ENCODE assay signal across 18 mouse cellular contexts in the genomic region with DNA sequence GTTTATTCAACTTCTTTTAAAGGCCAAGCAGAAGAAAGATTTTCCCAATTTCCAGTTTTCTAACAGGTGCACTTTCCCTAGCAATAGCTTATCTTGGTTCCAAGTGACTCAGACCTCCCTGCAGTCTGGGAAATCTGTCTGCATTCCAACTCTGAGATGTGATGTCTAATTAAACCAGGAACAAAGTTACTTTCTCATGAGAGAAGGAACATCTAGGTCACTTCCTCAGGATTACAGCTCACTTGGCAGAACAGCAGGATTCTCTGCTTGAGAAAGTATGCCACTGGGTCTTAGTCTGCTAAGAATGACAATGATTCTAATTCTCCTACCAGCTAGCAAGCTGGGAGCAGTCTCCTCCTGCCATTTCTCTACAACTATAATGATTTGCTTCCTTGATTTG. TPM values are rescaled to one million over a fixed set of nuclear protein-coding genes. Genes with fewer than 3 reads are reported as not detected.
DNase-seq lines count a peak whose midpoint lies in the region; ATAC-seq and TF ChIP-seq lines count a peak whose summit lies in the region.
"Had no signal": no experiment of that assay in that cellular context is flagged by ENCODE, and none has a peak within 500 bp of the region (broad histone marks: within the 10 kb centered on the region; RNA-seq: fewer than 3 reads in every experiment).

No protein-coding gene starts in this region.

- no peak for TF ChIP-seq EP300 in heart, adult 2 months (IDR thresholded peaks at IDR 0.05; ENCODE audit: insufficient read depth, low read depth, low read length)
- no peak for TF ChIP-seq EP300 in MEL (IDR thresholded peaks at IDR 0.05; ENCODE audit: low read depth in 1 of 2, low read length in 2 of 2)

- H3K9me3 ChIP-seq in MEL (replicated peaks; ENCODE audit: insufficient read depth, low read length): no peaks in the 10 kb centered on the region
- H3K9me3 ChIP-seq: embryonic facial prominence, embryonic 12.5 days; forebrain, embryonic 13.5 days; limb, embryonic 13.5 days had no signal

- intact Hi-C loops in heart, postnatal 10 days (cut with DNase I): no loop called here
- intact Hi-C loops in heart, adult 2 months (cut with DNase I): no loop called here

- no peak for TF ChIP-seq POLR2A in heart, adult 2 months (IDR thresholded peaks at IDR 0.05; ENCODE audit: insufficient read depth, low read depth, low read length)
- no peak for TF ChIP-seq POLR2A in MEL (IDR thresholded peaks at IDR 0.05; ENCODE audit: control insufficient read depth in 1 of 2, insufficient read depth in 1 of 2, low read depth in 1 of 2, low read length in 2 of 2, poor library complexity in 1 of 2)

- H3K4me3 ChIP-seq in heart, adult 2 months: no peak overlapping the region
- no peak overlapping the region for H3K4me3 ChIP-seq in MEL (ENCODE audit: control insufficient read depth in 1 of 2, insufficient read depth in 1 of 2, low read depth in 2 of 2, low read length in 2 of 2)
- H3K4me3 ChIP-seq: embryonic facial prominence, embryonic 12.5 days; forebrain, embryonic 13.5 days; limb, embryonic 13.5 days had no signal

- no peak for TF ChIP-seq CTCF in heart, adult 2 months (IDR thresholded peaks at IDR 0.05)
- TF ChIP-seq CTCF in MEL (IDR thresholded peaks at IDR 0.05 in 2 of 3, conservative IDR thresholded peaks at IDR 0.05 in 1 of 3; ENCODE audit: control insufficient read depth in 1 of 3, insufficient read depth in 1 of 3, low read depth in 2 of 3, low read length in 3 of 3, poor library complexity in 1 of 3, severe bottlenecking in 1 of 3): no peak

- H3K4me1 ChIP-seq in heart, adult 2 months (ENCODE audit: control insufficient read depth, insufficient read depth, low read length): no peaks in the 10 kb centered on the region
- peaks cover 0 to 2% of the 10 kb centered on the region in 2 experiments; a peak in 1 of 4 replicates for H3K4me1 ChIP-seq in MEL (ENCODE audit: control insufficient read depth in 1 of 2, insufficient read depth in 2 of 2, low read length in 2 of 2)
- H3K4me1 ChIP-seq: embryonic facial prominence, embryonic 12.5 days; forebrain, embryonic 13.5 days; limb, embryonic 13.5 days had no signal

- H3K27ac ChIP-seq in heart, adult 2 months: no peak overlapping the region
- H3K27ac ChIP-seq in MEL (ENCODE audit: control insufficient read depth, low read depth, low read length): no peak overlapping the region
- H3K27ac ChIP-seq: embryonic facial prominence, embryonic 12.5 days; forebrain, embryonic 13.5 days; hindbrain, embryonic 14.5 days; limb, embryonic 13.5 days had no signal

- TF ChIP-seq RAD21 in MEL (IDR thresholded peaks at IDR 0.05; ENCODE audit: low read depth, low read length): no peak

- 0 out of 2 replicates have a peak, but pooled peaks have one; percentile 45 for ATAC-seq in cerebellum, adult (ENCODE audit: insufficient number of reproducible peaks, low FRiP score, low TSS enrichment)
- no peak for ATAC-seq in erythroid progenitor cell, adult 5-6 weeks (replicated peaks; ENCODE audit: low FRiP score, poor library complexity, severe bottlenecking)
- ATAC-seq: forebrain, embryonic 13.5 days had no signal

- no peak overlapping the region for H3K9ac ChIP-seq in heart, adult 2 months (ENCODE audit: low read depth, low read length)
- no peak overlapping the region for H3K9ac ChIP-seq in MEL (ENCODE audit: control insufficient read depth, low read depth, low read length, poor library complexity, severe bottlenecking)
- H3K9ac ChIP-seq: embryonic facial prominence, embryonic 12.5 days; forebrain, embryonic 13.5 days; hindbrain, embryonic 14.5 days; limb, embryonic 13.5 days had no signal

- H3K79me2 ChIP-seq in heart, adult 2 months (replicated peaks; ENCODE audit: control insufficient read depth, insufficient read depth, low read length): no peaks in the 10 kb centered on the region
- H3K79me2 ChIP-seq in MEL (ENCODE audit: control insufficient read depth, insufficient read depth, low read length, poor library complexity): no peaks in the 10 kb centered on the region

- no peaks in the 10 kb centered on the region for H3K36me3 ChIP-seq in heart, adult 2 months (ENCODE audit: control insufficient read depth, insufficient read depth, low read length)
- H3K36me3 ChIP-seq in MEL (ENCODE audit: control insufficient read depth in 1 of 2, insufficient read depth in 2 of 2, low read length in 2 of 2): peaks cover 0 to 2% of the 10 kb centered on the region in 2 experiments; a peak in 2 of 4 replicates
- H3K36me3 ChIP-seq: embryonic facial prominence, embryonic 12.5 days; limb, embryonic 13.5 days had no signal

- no peak for DNase-seq in cerebellum, postnatal 25 days
- peak; percentile 10 to 11 for DNase-seq in heart, postnatal 10 days
- no peak for DNase-seq in heart, adult 2 months
- DNase-seq in MEL (ENCODE audit: low read depth, low spot score): peak; percentile 2
- peak; percentile 6 to 10 for DNase-seq in left cerebral cortex, adult 9 months (ENCODE audit: low spot score in 2 of 2)
- no peak for DNase-seq in kidney, adult 11 months
- DNase-seq: cerebellum, postnatal 10 days; kidney, adult 9 months; lung, adult 2 months had no signal

- no peaks in the 10 kb centered on the region for H3K27me3 ChIP-seq in heart, adult 2 months (ENCODE audit: control insufficient read depth, insufficient read depth, low read length)
- H3K27me3 ChIP-seq in MEL (ENCODE audit: control insufficient read depth in 1 of 2, insufficient read depth in 2 of 2, low read length in 2 of 2): no peaks in the 10 kb centered on the region; a peak in 1 of 4 replicates
- H3K27me3 ChIP-seq: embryonic facial prominence, embryonic 12.5 days; forebrain, embryonic 13.5 days; limb, embryonic 13.5 days had no signal

TF ChIP-seq in MEL, 35 proteins besides CTCF, POLR2A, EP300 and RAD21:
- TF ChIP-seq ETS1 (IDR thresholded peaks at IDR 0.05; ENCODE audit: low read depth, low read length) (no peak), TAL1 (IDR thresholded peaks at IDR 0.05; ENCODE audit: low read length) (no peak), MYB (IDR thresholded peaks at IDR 0.05; ENCODE audit: low read depth, low read length) (no peak), CHD2 (IDR thresholded peaks at IDR 0.05; ENCODE audit: low read length) (no peak), ZNF384 (IDR thresholded peaks at IDR 0.05; ENCODE audit: low read depth, low read length) (no peak)

RNA-seq across cellular contexts. Expression of a gene that starts 9.4 kb away (rescaled TPM):
- not detected for total RNA-seq in heart, postnatal 10 days (2021)
- total RNA-seq in heart, adult 2 months (2021): not detected
- polyA plus RNA-seq in heart, adult 2 months (2012; rRNA removed): 0.38 TPM in 1 of 2 replicates, not detected in the other
- total RNA-seq in MEL (2012; rRNA removed): not detected in 2 replicates
- polyA plus RNA-seq in MEL (2012; ENCODE audit: insufficient read depth in 1 of 2, insufficient read length in 2 of 2, low read depth in 1 of 2, low replicate concordance in 2 of 2, missing spikeins in 1 of 2): not detected
- total RNA-seq in erythroid progenitor cell, adult 5-6 weeks (2015; ENCODE audit: low replicate concordance): not detected in 2 replicates
- not detected in 2 replicates for total RNA-seq in erythroid progenitor cell, adult 5-6 weeks (2017; ENCODE audit: low replicate concordance)
- total RNA-seq: granulocyte monocyte progenitor cell, adult 5-6 weeks; layer of hippocampus, adult 18-20 months had no signal
- polyA plus RNA-seq: forebrain, embryonic 13.5 days; hindbrain, embryonic 14.5 days; neural tube, embryonic 14.5 days had no signal

RNA-seq across cellular contexts. Expression of a gene that starts 30.6 kb away (rescaled TPM):
- total RNA-seq in heart, postnatal 10 days (2021): 10 to 100 TPM; 10.7 to 12.3 TPM
- total RNA-seq in heart, adult 2 months (2021): 10 to 100 TPM in 1 of 2 experiments, 1 to 10 TPM in 1; 9.6 to 14.0 TPM
- 10.7 and 21.8 TPM in 2 replicates for polyA plus RNA-seq in heart, adult 2 months (2012; rRNA removed)
- total RNA-seq in MEL (2012; rRNA removed): 0.08 and 0.10 TPM in 2 replicates
- under 1 TPM in 1 of 2 experiments, not detected in 1; 0.25 TPM for polyA plus RNA-seq in MEL (2012; ENCODE audit: insufficient read depth in 1 of 2, insufficient read length in 2 of 2, low read depth in 1 of 2, low replicate concordance in 2 of 2, missing spikeins in 1 of 2)
- total RNA-seq in erythroid progenitor cell, adult 5-6 weeks (2015; ENCODE audit: low replicate concordance): 25.2 and 30.6 TPM in 2 replicates
- total RNA-seq in erythroid progenitor cell, adult 5-6 weeks (2017; ENCODE audit: low replicate concordance): 7.5 and 8.6 TPM in 2 replicates

RNA-seq across cellular contexts. Expression of a gene that starts 30.8 kb away (rescaled TPM):
- total RNA-seq in heart, postnatal 10 days (2021): 10 to 100 TPM; 12.0 to 14.8 TPM
- 10 to 100 TPM; 12.7 to 12.8 TPM for total RNA-seq in heart, adult 2 months (2021)
- 6.6 and 6.8 TPM in 2 replicates for polyA plus RNA-seq in heart, adult 2 months (2012; rRNA removed)
- not detected in 2 replicates for total RNA-seq in MEL (2012; rRNA removed)
- polyA plus RNA-seq in MEL (2012; ENCODE audit: insufficient read depth in 1 of 2, insufficient read length in 2 of 2, low read depth in 1 of 2, low replicate concordance in 2 of 2, missing spikeins in 1 of 2): not detected
- total RNA-seq in erythroid progenitor cell, adult 5-6 weeks (2015; ENCODE audit: low replicate concordance): 54.8 and 103 TPM in 2 replicates
- 12.8 and 34.0 TPM in 2 replicates for total RNA-seq in erythroid progenitor cell, adult 5-6 weeks (2017; ENCODE audit: low replicate concordance)

RNA-seq across cellular contexts. Expression of a gene that starts 58.5 kb away (rescaled TPM):
- under 1 TPM; 0.45 to 0.69 TPM for total RNA-seq in heart, postnatal 10 days (2021)
- 10 to 100 TPM; 15.8 to 18.2 TPM for total RNA-seq in heart, adult 2 months (2021)
- polyA plus RNA-seq in heart, adult 2 months (2012; rRNA removed): 1.8 and 2.5 TPM in 2 replicates
- not detected in 2 replicates for total RNA-seq in MEL (2012; rRNA removed)
- polyA plus RNA-seq in MEL (2012; ENCODE audit: insufficient read depth in 1 of 2, insufficient read length in 2 of 2, low read depth in 1 of 2, low replicate concordance in 2 of 2, missing spikeins in 1 of 2): not detected
- total RNA-seq in erythroid progenitor cell, adult 5-6 weeks (2015; ENCODE audit: low replicate concordance): 1.3 and 4.7 TPM in 2 replicates
- total RNA-seq in erythroid progenitor cell, adult 5-6 weeks (2017; ENCODE audit: low replicate concordance): 5.5 TPM in 1 of 2 replicates, not detected in the other
- total RNA-seq: granulocyte monocyte progenitor cell, adult 5-6 weeks; layer of hippocampus, adult 18-20 months had no signal
- polyA plus RNA-seq: embryonic facial prominence, embryonic 12.5 days; forebrain, embryonic 13.5 days; hindbrain, embryonic 14.5 days; neural tube, embryonic 14.5 days had no signal

Comparison
In these comparisons a context has a peak if more than half of its experiments do, and no peak if none do; other contexts are left out.
1. DNase-seq: peak in heart, postnatal 10 days (2 of 2), MEL (single experiment) and left cerebral cortex, adult 9 months (2 of 2); none in cerebellum, postnatal 25 days (0 of 2), heart, adult 2 months (0 of 2) and kidney, adult 11 months (single experiment).
2. RNA of a gene that starts 30.8 kb away (total RNA-seq): 12.8 to 103 TPM in erythroid progenitor cell, adult 5-6 weeks, 12.0 to 14.8 TPM in heart, postnatal 10 days and 12.7 to 12.8 TPM in heart, adult 2 months; not detected in MEL; every median in the first group is over 10 times any median in the second.